Mouse (Mus musculus): ENCODE measurements around the gene Vmn2r97. TPM values are rescaled to one million over a fixed set of nuclear protein-coding genes. Genes with fewer than 3 reads are reported as not detected.
"Not testable (repeated sequence)": the region's sequence is repeated elsewhere in the genome, so short reads cannot be mapped to it uniquely, and the experiment has no call there.

The Vmn2r97 gene
- 0.16 and 0.18 TPM in 2 replicates for total RNA-seq (2012; rRNA removed)

- H3K27ac ChIP-seq (ENCODE audit: insufficient read depth, low read depth, low read length, poor library complexity, severe bottlenecking); H3K4me1 ChIP-seq (ENCODE audit: control insufficient read depth in 2 of 2, insufficient read depth in 2 of 2, low read length in 2 of 2, poor library complexity in 1 of 2); H3K9ac ChIP-seq (ENCODE audit: insufficient read depth, low read depth, low read length, poor library complexity, severe bottlenecking); in situ Hi-C loops (cut with MboI; ENCODE audit: low sequenced_read_pairs in 2 of 2, unreplicated experiment in 2 of 2); H3K36me3 ChIP-seq (ENCODE audit: control insufficient read depth, insufficient read depth, low read length, poor library complexity, severe bottlenecking); H3K9me3 ChIP-seq (ENCODE audit: control insufficient read depth, insufficient read depth, low read depth, low read length); H3K4me3 ChIP-seq (ENCODE audit: insufficient read depth in 1 of 2, low read depth in 1 of 2, low read length in 2 of 2, poor library complexity in 1 of 2, severe bottlenecking in 1 of 2); DNase-seq (ENCODE audit: low read depth, low spot score): not testable (repeated sequence)
These were observed at the start of gene Vmn2r97 for GRCm38 (mm10) chr17:18914000-18914399. Gene Vmn2r97 (plus strand): TSS chr17:18914300.

- H3K9me3 ChIP-seq (ENCODE audit: control insufficient read depth, insufficient read depth, low read depth, low read length); H3K9ac ChIP-seq (ENCODE audit: insufficient read depth, low read depth, low read length, poor library complexity, severe bottlenecking); H3K4me1 ChIP-seq (ENCODE audit: control insufficient read depth in 2 of 2, insufficient read depth in 2 of 2, low read length in 2 of 2, poor library complexity in 1 of 2); H3K4me3 ChIP-seq (ENCODE audit: insufficient read depth in 1 of 2, low read depth in 1 of 2, low read length in 2 of 2, poor library complexity in 1 of 2, severe bottlenecking in 1 of 2); DNase-seq (ENCODE audit: low read depth, low spot score); H3K36me3 ChIP-seq (ENCODE audit: control insufficient read depth, insufficient read depth, low read length, poor library complexity, severe bottlenecking); H3K27ac ChIP-seq (ENCODE audit: insufficient read depth, low read depth, low read length, poor library complexity, severe bottlenecking); in situ Hi-C loops (cut with MboI; ENCODE audit: low sequenced_read_pairs in 2 of 2, unreplicated experiment in 2 of 2): not testable (repeated sequence)
These were observed 31.7 kb upstream of the Vmn2r97 start for GRCm38 (mm10) chr17:18882436-18882835.

- Histone ChIP-seq H3K36me3 (ENCODE audit: control insufficient read depth, insufficient read depth, low read length, poor library complexity, severe bottlenecking) (no peaks in the 10 kb centered on the region), H3K9me3 (ENCODE audit: control insufficient read depth, insufficient read depth, low read depth, low read length) (no peaks in the 10 kb centered on the region), H3K4me3 (ENCODE audit: insufficient read depth in 1 of 2, low read depth in 1 of 2, low read length in 2 of 2, poor library complexity in 1 of 2, severe bottlenecking in 1 of 2) (no peak overlapping the region), H3K9ac (ENCODE audit: insufficient read depth, low read depth, low read length, poor library complexity, severe bottlenecking) (no peak overlapping the region), H3K27ac (ENCODE audit: insufficient read depth, low read depth, low read length, poor library complexity, severe bottlenecking) (no peak overlapping the region), H3K4me1 (ENCODE audit: control insufficient read depth in 2 of 2, insufficient read depth in 2 of 2, low read length in 2 of 2, poor library complexity in 1 of 2) (no peaks in the 10 kb centered on the region)
- no peak for DNase-seq (ENCODE audit: low read depth, low spot score)
- in situ Hi-C loops (cut with MboI; ENCODE audit: low sequenced_read_pairs in 2 of 2, unreplicated experiment in 2 of 2), result no loop called here
- no peak for TF ChIP-seq ZNF384 (IDR thresholded peaks at IDR 0.05; ENCODE audit: low read depth, low read length)
- no peak for TF ChIP-seq MAFK (IDR thresholded peaks at IDR 0.05; ENCODE audit: insufficient read depth, low read depth, low read length)
- no peak for TF ChIP-seq HCFC1 (IDR thresholded peaks at IDR 0.05; ENCODE audit: borderline replicate concordance, insufficient read depth, low read length)
These were observed 24.3 kb upstream of the Vmn2r97 start for GRCm38 (mm10) chr17:18889745-18890329.

- in situ Hi-C loops (cut with MboI; ENCODE audit: low sequenced_read_pairs in 2 of 2, unreplicated experiment in 2 of 2); H3K4me3 ChIP-seq (ENCODE audit: insufficient read depth in 1 of 2, low read depth in 1 of 2, low read length in 2 of 2, poor library complexity in 1 of 2, severe bottlenecking in 1 of 2); DNase-seq (ENCODE audit: low read depth, low spot score); H3K9me3 ChIP-seq (ENCODE audit: control insufficient read depth, insufficient read depth, low read depth, low read length); H3K4me1 ChIP-seq (ENCODE audit: control insufficient read depth in 2 of 2, insufficient read depth in 2 of 2, low read length in 2 of 2, poor library complexity in 1 of 2); H3K36me3 ChIP-seq (ENCODE audit: control insufficient read depth, insufficient read depth, low read length, poor library complexity, severe bottlenecking); H3K27ac ChIP-seq (ENCODE audit: insufficient read depth, low read depth, low read length, poor library complexity, severe bottlenecking); H3K9ac ChIP-seq (ENCODE audit: insufficient read depth, low read depth, low read length, poor library complexity, severe bottlenecking): not testable (repeated sequence)
These were observed 43.7 kb downstream of the Vmn2r97 start for GRCm38 (mm10) chr17:18957800-18958199.

GRCm38 (mm10) chr17:18968371-18969275 is 54.5 kb downstream of the Vmn2r97 start:
- no peak overlapping the region for H3K9ac ChIP-seq (ENCODE audit: insufficient read depth, low read depth, low read length, poor library complexity, severe bottlenecking)
- no peak overlapping the region for H3K4me3 ChIP-seq (ENCODE audit: insufficient read depth in 1 of 2, low read depth in 1 of 2, low read length in 2 of 2, poor library complexity in 1 of 2, severe bottlenecking in 1 of 2)
- no peak for DNase-seq (ENCODE audit: low read depth, low spot score)
- H3K4me1 ChIP-seq (ENCODE audit: control insufficient read depth in 2 of 2, insufficient read depth in 2 of 2, low read length in 2 of 2, poor library complexity in 1 of 2), result no peaks in the 10 kb centered on the region
- no peaks in the 10 kb centered on the region for H3K36me3 ChIP-seq (ENCODE audit: control insufficient read depth, insufficient read depth, low read length, poor library complexity, severe bottlenecking)
- in situ Hi-C loops (cut with MboI; ENCODE audit: low sequenced_read_pairs in 2 of 2, unreplicated experiment in 2 of 2), result no loop called here
- H3K27ac ChIP-seq (ENCODE audit: insufficient read depth, low read depth, low read length, poor library complexity, severe bottlenecking), result no peak overlapping the region
- TF ChIP-seq ZC3H11A (IDR thresholded peaks at IDR 0.05; ENCODE audit: borderline replicate concordance, low read depth, low read length), result no peak
- no peak for TF ChIP-seq MAFK (IDR thresholded peaks at IDR 0.05; ENCODE audit: insufficient read depth, low read depth, low read length)
- no peak for TF ChIP-seq HCFC1 (IDR thresholded peaks at IDR 0.05; ENCODE audit: borderline replicate concordance, insufficient read depth, low read length)
- peaks cover 2% of the 10 kb centered on the region; the same call in 1 of the 2 replicates for H3K9me3 ChIP-seq (ENCODE audit: control insufficient read depth, insufficient read depth, low read depth, low read length)

Other genes with a start within 250 kb of the Vmn2r97 start
- not detected in 2 replicates for gene Vmn2r98, start 139.2 kb downstream of the Vmn2r97 start, total RNA-seq (2012; rRNA removed)

Measured in ES-E14 (cell line).